Mouse (Mus musculus) CH12.LX (cell line): ENCODE results near the gene Dnase2a. TPM values are rescaled to one million over a fixed set of nuclear protein-coding genes. Genes with fewer than 3 reads are reported as not detected.

Source experiments
- DNase-seq: peaks from one replicate; pipeline ENCODE4 v3.0.0-alpha.2; 2013; ENCODE audit errors: extremely low read depth
- H3K27ac ChIP-seq: 2 replicates; pipeline ENCODE4 v1.5.1; 2012; ENCODE audit warnings: low read depth, mild to moderate bottlenecking, control low read depth, moderate library complexity; ENCODE audit not compliant: insufficient read depth
- H3K27me3 ChIP-seq: replicated peaks from 2 replicates; pipeline ENCODE3; 2012; ENCODE audit warnings: inconsistent platforms
- H3K36me3 ChIP-seq, 2 experiments: replicated peaks in 1 of 2; 2 replicates each; pipeline versions ENCODE3 to v1.6.1; 2012; ENCODE audit warnings: inconsistent platforms in 1 of 2, low read length in 1 of 2, mild to moderate bottlenecking in 1 of 2, mixed read lengths in 1 of 2, moderate library complexity in 1 of 2; ENCODE audit not compliant: control insufficient read depth in 1 of 2, insufficient read depth in 1 of 2
- H3K4me1 ChIP-seq, 2 experiments: 2 replicates each; pipeline ENCODE4 v1.6.1; 2012; ENCODE audit warnings: inconsistent platforms in 1 of 2, moderate library complexity in 1 of 2; ENCODE audit not compliant: insufficient read depth in 2 of 2, control insufficient read depth in 1 of 2
- H3K4me2 ChIP-seq: 2 replicates; pipeline ENCODE4 v1.6.1; 2012; ENCODE audit warnings: low read depth, mild to moderate bottlenecking, control low read depth; ENCODE audit not compliant: poor library complexity, insufficient read depth, severe bottlenecking
- H3K4me3 ChIP-seq, 3 experiments: fragments of 150-350 bp in 1 of 3; sonication (generic) in 1 of 3; replicated peaks in 1 of 3; 2 replicates each; pipeline versions ENCODE3 to v1.5.1; 2011 to 2012; ENCODE audit warnings: low read depth in 2 of 3, low read length in 2 of 3, mild to moderate bottlenecking in 2 of 3, moderate library complexity in 2 of 3, control low read depth in 1 of 3, improper control_type of control experiment in 1 of 3, inconsistent platforms in 1 of 3, mixed read lengths in 1 of 3; ENCODE audit not compliant: poor library complexity in 1 of 3
- H3K79me2 ChIP-seq: replicated peaks from 2 replicates; pipeline ENCODE4 v1.6.1; 2012; ENCODE audit warnings: mild to moderate bottlenecking, moderate library complexity; ENCODE audit not compliant: control insufficient read depth, poor library complexity, insufficient read depth, severe bottlenecking; ENCODE audit errors: extremely low read depth
- H3K9ac ChIP-seq: 2 replicates; pipeline ENCODE4 v1.6.1; 2012; ENCODE audit warnings: low read depth, mild to moderate bottlenecking, control low read depth, moderate library complexity; ENCODE audit not compliant: insufficient read depth
- H3K9me3 ChIP-seq: replicated peaks from 2 replicates; pipeline ENCODE3; 2012; ENCODE audit warnings: low read length, inconsistent platforms, mixed read lengths
- CHD2 ChIP-seq: IDR thresholded peaks from 2 replicates; pipeline ENCODE4 v1.6.1; 2011; ENCODE audit warnings: low read length, improper control_type of control experiment
- E2F4 ChIP-seq: IDR thresholded peaks from 2 replicates; pipeline ENCODE4 v1.6.1; 2011; ENCODE audit warnings: low read depth, low read length, improper control_type of control experiment; ENCODE audit not compliant: insufficient replicate concordance
- ELF1 ChIP-seq: IDR thresholded peaks from 2 replicates; pipeline ENCODE4 v1.6.1; 2014; ENCODE audit warnings: low read depth, mild to moderate bottlenecking, inconsistent platforms, low read length, improper control_type of control experiment
- EP300 ChIP-seq: IDR thresholded peaks from 2 replicates; pipeline ENCODE4 v1.6.1; 2011; ENCODE audit warnings: low read length, improper control_type of control experiment
- ETS1 ChIP-seq: conservative IDR thresholded peaks from 2 replicates; pipeline ENCODE4 v1.6.1; 2012; ENCODE audit warnings: low read depth, mild to moderate bottlenecking, inconsistent platforms, low read length, improper control_type of control experiment, moderate library complexity
- HCFC1 ChIP-seq: IDR thresholded peaks from 2 replicates; pipeline ENCODE4 v1.6.1; 2012; ENCODE audit warnings: low read depth, mild to moderate bottlenecking, inconsistent platforms, low read length, improper control_type of control experiment
- JUN ChIP-seq: IDR thresholded peaks from 2 replicates; pipeline ENCODE4 v1.6.1; 2011; ENCODE audit warnings: low read depth, mild to moderate bottlenecking, low read length, improper control_type of control experiment, moderate library complexity; ENCODE audit not compliant: insufficient read depth
- JUND ChIP-seq: conservative IDR thresholded peaks from 2 replicates; pipeline ENCODE4 v1.6.1; 2011; ENCODE audit warnings: low read depth, low read length, improper control_type of control experiment
- MAFK ChIP-seq: IDR thresholded peaks from 2 replicates; pipeline ENCODE4 v1.6.1; 2011; ENCODE audit warnings: low read length, improper control_type of control experiment; ENCODE audit not compliant: insufficient replicate concordance
- MAX ChIP-seq: IDR thresholded peaks from 2 replicates; pipeline ENCODE4 v1.6.1; 2011; ENCODE audit warnings: low read length, improper control_type of control experiment
- MXI1 ChIP-seq: IDR thresholded peaks from 2 replicates; pipeline ENCODE4 v1.6.1; 2011; ENCODE audit warnings: mild to moderate bottlenecking, low read depth, low read length, improper control_type of control experiment
- MYC ChIP-seq: IDR thresholded peaks from 2 replicates; pipeline ENCODE4 v1.6.1; 2011; ENCODE audit warnings: low read depth, mild to moderate bottlenecking, improper control_type of control experiment, low read length
- NELFE ChIP-seq: IDR thresholded peaks from 2 replicates; pipeline ENCODE4 v1.6.1; 2011; ENCODE audit warnings: low read depth, low read length, improper control_type of control experiment
- NRF1 ChIP-seq: IDR thresholded peaks from 2 replicates; pipeline ENCODE4 v1.6.1; 2014; ENCODE audit warnings: low read depth, mild to moderate bottlenecking, inconsistent platforms, low read length, improper control_type of control experiment, moderate library complexity
- PAX5 ChIP-seq: IDR thresholded peaks from 2 replicates; pipeline ENCODE4 v1.6.1; 2012; ENCODE audit warnings: low read length, inconsistent platforms, mixed read lengths
- POLR2AphosphoS2 ChIP-seq: IDR thresholded peaks from 2 replicates; pipeline ENCODE4 v1.6.1; 2011; ENCODE audit warnings: low read depth, low read length, improper control_type of control experiment
- RAD21 ChIP-seq: IDR thresholded peaks from 2 replicates; pipeline ENCODE4 v1.6.1; 2011; ENCODE audit warnings: low read depth, mild to moderate bottlenecking, low read length, improper control_type of control experiment, moderate library complexity
- SMC3 ChIP-seq: IDR thresholded peaks from 2 replicates; pipeline ENCODE4 v1.6.1; 2011; ENCODE audit warnings: low read depth, low read length, improper control_type of control experiment
- TBP ChIP-seq: conservative IDR thresholded peaks from 2 replicates; pipeline ENCODE4 v1.6.1; 2011; ENCODE audit warnings: low read depth, low read length, improper control_type of control experiment
- TCF12 ChIP-seq: IDR thresholded peaks from 2 replicates; pipeline ENCODE4 v1.6.1; 2014; ENCODE audit warnings: low read depth, mild to moderate bottlenecking, inconsistent platforms, low read length, improper control_type of control experiment
- UBTF ChIP-seq: IDR thresholded peaks from 2 replicates; pipeline ENCODE4 v1.6.1; 2012; ENCODE audit warnings: low read depth, mild to moderate bottlenecking, inconsistent platforms, low read length, improper control_type of control experiment, moderate library complexity
- USF1 ChIP-seq: IDR thresholded peaks from 2 replicates; pipeline ENCODE4 v1.6.1; 2014; ENCODE audit warnings: low read depth, mild to moderate bottlenecking, inconsistent platforms, low read length, improper control_type of control experiment
- USF2 ChIP-seq: conservative IDR thresholded peaks from 2 replicates; pipeline ENCODE4 v1.6.1; 2011; ENCODE audit warnings: low read depth, low read length, improper control_type of control experiment
- ZC3H11A ChIP-seq: IDR thresholded peaks from 2 replicates; pipeline ENCODE4 v1.6.1; 2012; ENCODE audit warnings: low read depth, mild to moderate bottlenecking, inconsistent platforms, low read length, improper control_type of control experiment
- ZKSCAN1 ChIP-seq: IDR thresholded peaks from 2 replicates; pipeline ENCODE4 v1.6.1; 2012; ENCODE audit warnings: low read depth, inconsistent platforms, low read length, improper control_type of control experiment, borderline replicate concordance
- ZNF384 ChIP-seq: IDR thresholded peaks from 2 replicates; pipeline ENCODE4 v1.6.1; 2012; ENCODE audit warnings: low read depth, low read length, improper control_type of control experiment, inconsistent platforms
- dilution Hi-C: fragments of 300-500 bp; cut with MboI; formaldehyde crosslinking; loops from 2 replicates; pipeline ENCODE4 v1.14.3; 2020; ENCODE audit warnings: low sequenced_read_pairs; ENCODE audit not compliant: extremely low pct_unique_long_range_greater_than_20kb, extremely low pct_ligation_motif_present
- in situ Hi-C: fragments of 300-500 bp; cut with MboI; formaldehyde crosslinking; loops from 3 replicates; pipeline ENCODE4 v1.14.3; 2019; ENCODE audit warnings: low sequenced_read_pairs, low pct_ligation_motif_present, low pct_unique_long_range_greater_than_20kb, mixed read lengths
- polyA plus RNA-seq: library from polyadenylated mRNA; unstranded; fragments of >175 nt; gene quantifications from 2 replicates; pipeline ENCODE4 v1.2.1, GENCODE M21; 2012; ENCODE audit warnings: low read depth; ENCODE audit not compliant: insufficient read length
- total RNA-seq, 2 experiments: library from RNA; depleted of rRNA; stranded (reverse); fragments of 300-350 nt in 1 of 2; fragments of >200 nt in 1 of 2; gene quantifications; 2 replicates each; pipeline ENCODE4 v1.2.3; 2012 to 2014

Gene Dnase2a
- total and polyA plus RNA-seq, 3 experiments: 12.8 to 25.4 (median 15.0) TPM

DNA sequence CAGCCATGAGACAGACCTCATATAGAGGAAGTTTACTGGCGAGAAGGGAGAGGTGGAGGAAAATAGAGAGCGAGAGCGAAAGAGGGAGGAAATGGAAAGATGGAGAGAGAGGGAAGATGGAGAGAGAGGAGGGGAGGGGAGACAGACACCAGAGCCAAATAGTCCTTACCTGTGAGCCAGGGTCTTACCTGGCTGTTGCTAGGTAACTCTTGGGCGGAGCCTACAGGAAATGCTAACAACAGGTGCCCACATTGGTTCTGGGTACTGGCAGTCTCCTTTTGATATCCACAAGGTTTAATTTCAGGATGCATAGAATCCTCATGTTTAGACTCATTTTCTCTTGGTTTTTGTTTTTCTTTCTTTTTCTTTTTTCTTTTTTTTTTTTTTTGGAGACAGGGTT is 35.3 kb upstream of the Dnase2a start:
- H3K9me3 ChIP-seq: no peaks in the 10 kb centered on the region
- in situ Hi-C loops: no loop called here
- H3K27me3 ChIP-seq: no peaks in the 10 kb centered on the region
- dilution Hi-C loops: no loop called here
- no peak for DNase-seq
- no peaks in the 10 kb centered on the region for H3K4me1 ChIP-seq
- H3K4me2 ChIP-seq: no peak overlapping the region
- no peaks in the 10 kb centered on the region for H3K79me2 ChIP-seq
- no peak overlapping the region for H3K9ac ChIP-seq
- H3K4me3 ChIP-seq: no peak overlapping the region
- no peak for TF ChIP-seq TCF12
- TF ChIP-seq SMC3: no peak
- no peak for TF ChIP-seq E2F4
- no peak for TF ChIP-seq EP300
- TF ChIP-seq RAD21: no peak
- TF ChIP-seq USF2: no peak
- no peak for TF ChIP-seq MAX
- no peak for TF ChIP-seq MYC
- no peak for TF ChIP-seq JUND
- no peak for TF ChIP-seq NELFE
- TF ChIP-seq NRF1: no peak
- no peak for TF ChIP-seq TBP
- peaks cover 18 to 67% of the 10 kb centered on the region in 2 experiments for H3K36me3 ChIP-seq
- H3K27ac ChIP-seq: no peak overlapping the region

GRCm38 (mm10) chr8:84874339-84874738 is 34.0 kb upstream of the Dnase2a start:
- Histone ChIP-seq H3K79me2 (no peaks in the 10 kb centered on the region), H3K4me3 (no peak overlapping the region), H3K9ac (no peak overlapping the region), H3K4me1 (no peaks in the 10 kb centered on the region), H3K27ac (no peak overlapping the region), H3K36me3 (peaks cover 4 to 53% of the 10 kb centered on the region in 2 experiments), H3K27me3 (no peaks in the 10 kb centered on the region), H3K4me2 (no peak overlapping the region), H3K9me3 (no peaks in the 10 kb centered on the region)
- dilution Hi-C loops (no loop called here), in situ Hi-C loops (no loop called here)
- no peak for DNase-seq
- no peak for TF ChIP-seq RAD21
- no peak for TF ChIP-seq ELF1
- no peak for TF ChIP-seq PAX5
- TF ChIP-seq HCFC1: no peak
- TF ChIP-seq SMC3: no peak
- TF ChIP-seq JUN: no peak
- TF ChIP-seq UBTF: no peak
- no peak for TF ChIP-seq USF1
- TF ChIP-seq E2F4: no peak
- no peak for TF ChIP-seq ZNF384
- no peak for TF ChIP-seq TBP
- no peak for TF ChIP-seq POLR2AphosphoS2
- TF ChIP-seq CHD2: no peak
- no peak for TF ChIP-seq MYC
- TF ChIP-seq MAFK: no peak
- TF ChIP-seq ZC3H11A: no peak
- no peak for TF ChIP-seq MXI1
- no peak for TF ChIP-seq ZKSCAN1
- no peak for TF ChIP-seq ETS1
- TF ChIP-seq EP300: no peak
